Comparison of ENCODE assay signal across 8 mouse cellular contexts in genomic region chr9:64737406-64738201, GRCm38 (mm10). TPM values are rescaled to one million over a fixed set of nuclear protein-coding genes. Genes with fewer than 3 reads are reported as not detected.
DNase-seq lines count a peak whose midpoint lies in the region; ATAC-seq and TF ChIP-seq lines count a peak whose summit lies in the region.

Rab11a (minus strand) TSS chr9:64737758.

- peak; percentile 93 for DNase-seq in G1E (ENCODE audit: low spot score)
- DNase-seq in cerebellum, adult 18-20 months = peak; percentile 96 to 97
- DNase-seq in heart, postnatal 36 days = peak; percentile 97 to 98
- peak; percentile 95 to 97 for DNase-seq in layer of hippocampus, adult 2 months (ENCODE audit: low spot score in 2 of 2)
- DNase-seq in lung, embryonic 14.5 days = peak; percentile 98
- peak; percentile 96 for DNase-seq in thymus, adult 2 months

- TF ChIP-seq CTCF in G1E (IDR thresholded peaks at IDR 0.05; ENCODE audit: low read depth, low read length) = no peak
- peak; percentile 41 for TF ChIP-seq CTCF in layer of hippocampus, adult 2 months (conservative IDR thresholded peaks at IDR 0.05)
- no peak; the same call in 1 of the 2 replicates for TF ChIP-seq CTCF in lung, embryonic 14.5 days (IDR thresholded peaks at IDR 0.05; ENCODE audit: low read depth)
- no peak for TF ChIP-seq CTCF in olfactory bulb, adult 2 months (IDR thresholded peaks at IDR 0.05; ENCODE audit: insufficient read depth, low read depth, low read length)
- TF ChIP-seq CTCF in thymus, adult 2 months (IDR thresholded peaks at IDR 0.05; ENCODE audit: borderline replicate concordance, control insufficient read depth, extremely low read depth, insufficient read depth, low read length, poor library complexity) = peak; percentile 50; the same call in 1 of the 2 replicates

- peak within 1 kb of the TSS; percentile 76 for H3K9ac ChIP-seq in forebrain, embryonic 16.5 days (replicated peaks; ENCODE audit: low read depth, low read length)
- peak within 1 kb of the TSS; percentile 86 for H3K9ac ChIP-seq in lung, embryonic 14.5 days

- WGBS in forebrain, embryonic 16.5 days = under 1% methylated on average over 59 of the region's 61 CpGs
- WGBS in lung, embryonic 14.5 days = under 1% methylated on average over 60 of the region's 61 CpGs
- under 1% methylated on average over 61 of the region's 61 CpGs for WGBS in olfactory bulb, adult 2 months
- WGBS in thymus, adult 2 months = under 1% methylated on average over 61 of the region's 61 CpGs

- no peaks in the 10 kb centered on the region for H3K27me3 ChIP-seq in G1E (ENCODE audit: insufficient read depth, low read length)
- H3K27me3 ChIP-seq in forebrain, embryonic 16.5 days (replicated peaks; ENCODE audit: control insufficient read depth, insufficient read depth, low read length) = no peaks in the 10 kb centered on the region
- H3K27me3 ChIP-seq in lung, embryonic 14.5 days (ENCODE audit: insufficient read depth, low read length) = no peaks in the 10 kb centered on the region
- no peaks in the 10 kb centered on the region for H3K27me3 ChIP-seq in thymus, adult 2 months (ENCODE audit: control insufficient read depth, insufficient read depth, low read length)

- peak within 1 kb of the TSS; percentile 96 for H3K27ac ChIP-seq in forebrain, embryonic 16.5 days (ENCODE audit: low read length)
- peak within 1 kb of the TSS; percentile 99 for H3K27ac ChIP-seq in layer of hippocampus, adult 2 months
- peak within 1 kb of the TSS; percentile 94 for H3K27ac ChIP-seq in lung, embryonic 14.5 days (ENCODE audit: low read depth)
- peak within 1 kb of the TSS; percentile 88 for H3K27ac ChIP-seq in olfactory bulb, adult 2 months (ENCODE audit: insufficient read depth, low read depth, low read length)
- peak within 1 kb of the TSS; percentile 69; the same call in 1 of the 2 replicates for H3K27ac ChIP-seq in thymus, adult 2 months (ENCODE audit: control insufficient read depth, insufficient read depth, low read length)

- TF ChIP-seq POLR2A in olfactory bulb, adult 2 months (IDR thresholded peaks at IDR 0.05; ENCODE audit: insufficient read depth, low read depth, low read length) = 0 out of 2 replicates have a peak, but pooled peaks have one; percentile 37
- peak; percentile 60; the same call in 1 of the 2 replicates for TF ChIP-seq POLR2A in thymus, adult 2 months (IDR thresholded peaks at IDR 0.05; ENCODE audit: control insufficient read depth, extremely low read depth, insufficient read depth, low read length, poor library complexity)

- H3K4me1 ChIP-seq in G1E (ENCODE audit: insufficient read depth, low read depth, low read length) = peaks cover 35% of the 10 kb centered on the region
- peaks cover 8% of the 10 kb centered on the region for H3K4me1 ChIP-seq in forebrain, embryonic 16.5 days (replicated peaks; ENCODE audit: control insufficient read depth, insufficient read depth, low read length)
- H3K4me1 ChIP-seq in lung, embryonic 14.5 days (ENCODE audit: insufficient read depth) = no peaks in the 10 kb centered on the region
- H3K4me1 ChIP-seq in olfactory bulb, adult 2 months (ENCODE audit: control insufficient read depth, insufficient read depth, low read length) = peaks cover 2% of the 10 kb centered on the region; the same call in 1 of the 2 replicates
- peaks cover 3% of the 10 kb centered on the region for H3K4me1 ChIP-seq in thymus, adult 2 months (replicated peaks; ENCODE audit: control insufficient read depth, insufficient read depth, low read length)

- H3K4me3 ChIP-seq in G1E (ENCODE audit: low read depth, low read length) = peak within 1 kb of the TSS; percentile 95
- H3K4me3 ChIP-seq in forebrain, embryonic 16.5 days (replicated peaks; ENCODE audit: low read length) = peak within 1 kb of the TSS; percentile 65
- H3K4me3 ChIP-seq in layer of hippocampus, adult 2 months = peak within 1 kb of the TSS; percentile 90
- peak within 1 kb of the TSS; percentile 98 for H3K4me3 ChIP-seq in lung, embryonic 14.5 days (ENCODE audit: low read depth, low read length)
- peak within 1 kb of the TSS; percentile 96 for H3K4me3 ChIP-seq in olfactory bulb, adult 2 months (ENCODE audit: insufficient read depth, low read depth, low read length)
- H3K4me3 ChIP-seq in thymus, adult 2 months (ENCODE audit: control insufficient read depth, insufficient read depth, low read length) = peak within 1 kb of the TSS; percentile 71

- H3K36me3 ChIP-seq in G1E (replicated peaks) = peaks cover 5% of the 10 kb centered on the region
- H3K36me3 ChIP-seq in forebrain, embryonic 16.5 days (ENCODE audit: control insufficient read depth, insufficient read depth) = no peaks in the 10 kb centered on the region
- no peaks in the 10 kb centered on the region for H3K36me3 ChIP-seq in lung, embryonic 14.5 days (ENCODE audit: insufficient read depth)
- no peaks in the 10 kb centered on the region for H3K36me3 ChIP-seq in thymus, adult 2 months (ENCODE audit: control insufficient read depth, insufficient read depth, low read length)

- H3K9me3 ChIP-seq in G1E (replicated peaks) = no peaks in the 10 kb centered on the region
- H3K9me3 ChIP-seq in forebrain, embryonic 16.5 days (ENCODE audit: control insufficient read depth, low read length) = no peaks in the 10 kb centered on the region
- H3K9me3 ChIP-seq in lung, embryonic 14.5 days (ENCODE audit: low read depth, low read length) = no peaks in the 10 kb centered on the region

- intact Hi-C loops in heart, postnatal 36 days (cut with DNase I) = loop anchor here (5.0 to 10.0 kb wide), 2 partner anchors 75 to 393 kb away; partner anchors contain the start of genes Dennd4a and Dis3l

- H3K4me2 ChIP-seq in forebrain, embryonic 16.5 days (ENCODE audit: low read length) = peak within 1 kb of the TSS; percentile 82
- H3K4me2 ChIP-seq in lung, embryonic 14.5 days = peak within 1 kb of the TSS; percentile 86

- peak; percentile 83 for ATAC-seq in G1E (ENCODE audit: extremely low read depth, insufficient number of reproducible peaks, low FRiP score, poor library complexity, severe bottlenecking)
- peak; percentile 97 for ATAC-seq in forebrain, embryonic 16.5 days
- ATAC-seq in lung, embryonic 14.5 days (ENCODE audit: insufficient read depth) = peak; percentile 97

RNA-seq across cellular contexts. Expression of gene Rab11a, which starts in this region (rescaled TPM):
- total RNA-seq in G1E (2014; fragmentation: Nextera tagmentation) = 142 and 152 TPM in 2 replicates
- 139 and 166 TPM in 2 replicates for total RNA-seq in G1E (2017)
- polyA plus RNA-seq in G1E (2012) = 92.2 and 117 TPM in 2 replicates
- 396 and 403 TPM in 2 replicates for polyA plus RNA-seq in forebrain, embryonic 16.5 days (2015; fragmentation: Nextera tagmentation; extraction: Ambion mirVana)
- total RNA-seq in heart, postnatal 36 days (2021) = 100 to 1,000 TPM; 181 to 194 TPM
- total RNA-seq in layer of hippocampus, adult 2 months (2021) = 100 to 1,000 TPM; 218 to 232 TPM
- 327 and 330 TPM in 2 replicates for polyA plus RNA-seq in lung, embryonic 14.5 days (2014; fragmentation: Nextera tagmentation; extraction: Ambion mirVana)
- not detected in 2 replicates for polyA plus RNA-seq in olfactory bulb, adult 2 months (2012; ENCODE audit: insufficient read depth, insufficient read length, low replicate concordance, missing spikeins)
- polyA plus RNA-seq in thymus, adult 2 months (2012; rRNA removed) = 50.1 and 60.1 TPM in 2 replicates

Comparison
In these comparisons a context has a peak if more than half of its experiments do, and no peak if none do; other contexts are left out.
1. Peak in every context shown above with its lines: DNase-seq, ATAC-seq, H3K4me3 ChIP-seq and H3K27ac ChIP-seq.
2. CTCF ChIP-seq: peak in layer of hippocampus, adult 2 months (single experiment) and thymus, adult 2 months (single experiment); none in G1E (single experiment), lung, embryonic 14.5 days (single experiment) and olfactory bulb, adult 2 months (single experiment).